Comparison of ENCODE assay signal across 16 mouse cellular contexts in the genomic region with DNA sequence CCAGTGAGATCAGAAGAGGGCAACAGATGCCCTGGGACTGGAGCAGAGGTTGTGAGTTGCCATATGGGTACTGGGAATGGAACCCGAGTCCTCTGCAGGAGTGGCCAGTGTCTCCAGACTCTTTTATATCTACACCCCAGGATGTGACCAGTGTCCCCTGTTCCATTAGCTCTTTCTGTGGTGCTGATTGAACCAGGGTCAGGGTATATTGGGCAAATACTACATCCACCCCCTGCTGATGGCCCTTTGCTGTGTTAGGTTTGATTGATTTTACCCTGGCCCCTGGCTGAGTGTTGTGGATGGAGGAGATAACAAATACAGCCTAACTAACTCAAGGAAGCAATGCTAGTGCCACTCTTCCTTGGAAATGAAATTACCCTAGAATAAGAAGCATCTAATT. TPM values are rescaled to one million over a fixed set of nuclear protein-coding genes. Genes with fewer than 3 reads are reported as not detected.
"Had no signal": no experiment of that assay in that cellular context is flagged by ENCODE, and none has a peak within 500 bp of the region (broad histone marks: within the 10 kb centered on the region; RNA-seq: fewer than 3 reads in every experiment).

No protein-coding gene starts in this region.

- ATAC-seq: lung, postnatal 0 days; midbrain, embryonic 13.5 days; midbrain, embryonic 15.5 days had no signal

- H3K9me3 ChIP-seq: lung, embryonic 15.5 days; megakaryocyte, embryonic 14.5 days; midbrain, embryonic 13.5 days; midbrain, embryonic 15.5 days; neural tube, embryonic 12.5 days; stomach, embryonic 15.5 days had no signal

- H3K36me3 ChIP-seq: lung, embryonic 15.5 days; midbrain, embryonic 13.5 days; midbrain, embryonic 15.5 days; neural tube, embryonic 12.5 days; stomach, embryonic 15.5 days had no signal

- H3K4me3 ChIP-seq: neural tube, embryonic 12.5 days had no signal

- H3K27me3 ChIP-seq: lung, embryonic 15.5 days; midbrain, embryonic 15.5 days; neural tube, embryonic 12.5 days; stomach, embryonic 15.5 days had no signal

- DNase-seq: lung, adult 2 months; lung, postnatal 14 days; lung, postnatal 36 days; right cerebral cortex, postnatal 14 days; thymus, adult 2 months; thymus, postnatal 25 days; thymus, postnatal 4 days had no signal

- H3K9ac ChIP-seq: lung, embryonic 15.5 days; midbrain, embryonic 13.5 days; midbrain, embryonic 15.5 days; neural tube, embryonic 12.5 days; stomach, embryonic 15.5 days had no signal

- H3K27ac ChIP-seq: midbrain, embryonic 13.5 days; neural tube, embryonic 12.5 days; stomach, embryonic 15.5 days; stomach, postnatal 0 days had no signal

RNA-seq across cellular contexts. Expression of a gene that starts 46.5 kb away (rescaled TPM):
- polyA plus RNA-seq: macrophage had no signal
